ENCODE assay signal across 11 mouse cellular contexts in the genomic region with DNA sequence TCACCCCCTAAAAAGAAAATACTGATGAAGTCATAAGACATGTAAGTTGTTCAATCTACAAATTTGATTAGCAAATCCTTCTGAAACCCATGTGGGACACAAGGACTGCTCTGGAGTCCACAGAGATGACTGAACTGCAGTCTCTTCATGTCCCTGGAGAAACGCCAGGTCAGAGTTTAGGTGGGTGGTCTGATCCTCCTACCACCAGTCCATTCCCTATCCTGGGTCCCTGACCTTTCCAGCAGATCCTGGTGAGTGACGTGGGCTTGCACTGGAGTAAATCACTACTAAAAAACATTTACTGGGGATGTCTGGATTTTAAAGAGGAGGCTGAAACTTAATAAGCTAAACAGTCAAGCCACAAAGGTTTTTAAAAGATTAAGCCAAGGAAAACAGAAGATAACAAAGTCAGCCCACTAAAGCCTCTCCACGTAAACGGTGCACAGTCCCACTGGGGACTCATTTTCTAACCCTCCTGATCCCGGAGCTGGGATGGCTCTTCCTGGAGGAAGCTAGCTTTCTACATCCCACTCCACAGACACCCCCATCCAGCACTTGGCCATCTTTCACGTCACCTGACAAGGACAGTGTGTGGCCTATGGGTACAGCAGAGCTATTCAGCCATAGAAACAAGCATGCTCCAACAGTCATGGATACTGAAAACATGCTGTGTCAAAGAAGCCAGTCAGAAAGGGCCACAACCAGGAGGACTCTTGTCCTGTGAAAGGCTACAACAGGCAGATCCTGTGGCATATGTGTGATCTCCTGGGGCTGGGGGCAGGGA. TPM values are rescaled to one million over a fixed set of nuclear protein-coding genes. Genes with fewer than 3 reads are reported as not detected.
A peak's percentile ranks its signal among the peaks of the same experiment; 100 is the strongest.
DNase-seq lines count a peak whose midpoint lies in the region; ATAC-seq and TF ChIP-seq lines count a peak whose summit lies in the region.
"Had no signal": no experiment of that assay in that cellular context is flagged by ENCODE, and none has a peak within 500 bp of the region (broad histone marks: within the 10 kb centered on the region; RNA-seq: fewer than 3 reads in every experiment).

No protein-coding gene starts in this region.

- no peak overlapping the region for H3K4me2 ChIP-seq in forebrain, embryonic 14.5 days (ENCODE audit: low read length)
- H3K4me2 ChIP-seq in forebrain, postnatal 0 days (ENCODE audit: low read depth), result no peak overlapping the region
- no peak overlapping the region for H3K4me2 ChIP-seq in kidney, postnatal 0 days (ENCODE audit: low read length)
- 0 out of 2 replicates have a peak overlapping the region, but pooled peaks have one; percentile 0 for H3K4me2 ChIP-seq in liver, postnatal 0 days (ENCODE audit: low read depth, low read length)
- no peak overlapping the region for H3K4me2 ChIP-seq in forebrain, embryonic 15.5 days (replicated peaks)
- H3K4me2 ChIP-seq: hindbrain, embryonic 15.5 days had no signal

- TF ChIP-seq CTCF in forebrain, postnatal 0 days (IDR thresholded peaks at IDR 0.05; ENCODE audit: low read depth), result no peak
- no peak for TF ChIP-seq CTCF in kidney, postnatal 0 days (IDR thresholded peaks at IDR 0.05; ENCODE audit: low read depth)
- no peak for TF ChIP-seq CTCF in liver, postnatal 0 days (IDR thresholded peaks at IDR 0.05; ENCODE audit: low read depth)

- no peaks in the 10 kb centered on the region for H3K9me3 ChIP-seq in forebrain, embryonic 14.5 days (replicated peaks; ENCODE audit: control insufficient read depth, low read length)
- no peaks in the 10 kb centered on the region for H3K9me3 ChIP-seq in forebrain, postnatal 0 days (ENCODE audit: low read length)
- no peaks in the 10 kb centered on the region for H3K9me3 ChIP-seq in kidney, postnatal 0 days (replicated peaks; ENCODE audit: low read length)
- H3K9me3 ChIP-seq in liver, postnatal 0 days (ENCODE audit: low read length), result no peaks in the 10 kb centered on the region
- no peaks in the 10 kb centered on the region for H3K9me3 ChIP-seq in forebrain, embryonic 15.5 days
- H3K9me3 ChIP-seq: hindbrain, embryonic 15.5 days had no signal

- no peaks in the 10 kb centered on the region for H3K36me3 ChIP-seq in forebrain, embryonic 14.5 days (ENCODE audit: control insufficient read depth, insufficient read depth, low read length)
- no peaks in the 10 kb centered on the region for H3K36me3 ChIP-seq in forebrain, postnatal 0 days (ENCODE audit: insufficient read depth)
- H3K36me3 ChIP-seq in kidney, postnatal 0 days (ENCODE audit: insufficient read depth, low read length), result no peaks in the 10 kb centered on the region
- H3K36me3 ChIP-seq in liver, postnatal 0 days (replicated peaks; ENCODE audit: insufficient read depth, low read length), result no peaks in the 10 kb centered on the region
- no peaks in the 10 kb centered on the region for H3K36me3 ChIP-seq in forebrain, embryonic 15.5 days
- H3K36me3 ChIP-seq: hindbrain, embryonic 15.5 days had no signal

- H3K27me3 ChIP-seq in forebrain, embryonic 14.5 days (replicated peaks; ENCODE audit: control insufficient read depth, insufficient read depth, low read length), result no peaks in the 10 kb centered on the region
- H3K27me3 ChIP-seq in forebrain, postnatal 0 days (ENCODE audit: insufficient read depth, low read length), result no peaks in the 10 kb centered on the region
- no peaks in the 10 kb centered on the region for H3K27me3 ChIP-seq in kidney, postnatal 0 days (ENCODE audit: insufficient read depth, low read length)
- H3K27me3 ChIP-seq in liver, postnatal 0 days (ENCODE audit: insufficient read depth, low read length), result no peaks in the 10 kb centered on the region
- H3K27me3 ChIP-seq in forebrain, embryonic 15.5 days, result no peaks in the 10 kb centered on the region
- H3K27me3 ChIP-seq: hindbrain, embryonic 15.5 days had no signal

- no peak for TF ChIP-seq EP300 in liver, postnatal 0 days (IDR thresholded peaks at IDR 0.05; ENCODE audit: low read depth)

- no peak overlapping the region for H3K27ac ChIP-seq in forebrain, embryonic 14.5 days (ENCODE audit: low read depth, low read length)
- H3K27ac ChIP-seq in forebrain, postnatal 0 days (ENCODE audit: low read depth, low read length), result no peak overlapping the region
- H3K27ac ChIP-seq in kidney, postnatal 0 days, result peak overlapping the region; percentile 27; the same call in 1 of the 2 replicates
- H3K27ac ChIP-seq in liver, postnatal 0 days (ENCODE audit: low read depth), result peak overlapping the region; percentile 5; the same call in 1 of the 2 replicates
- H3K27ac ChIP-seq in forebrain, embryonic 15.5 days (replicated peaks), result no peak overlapping the region
- H3K27ac ChIP-seq: hindbrain, embryonic 15.5 days had no signal

- H3K9ac ChIP-seq in forebrain, embryonic 14.5 days (ENCODE audit: low read length), result peak overlapping the region; percentile 21; the same call in 1 of the 2 replicates
- no peak overlapping the region for H3K9ac ChIP-seq in forebrain, postnatal 0 days
- no peak overlapping the region for H3K9ac ChIP-seq in kidney, postnatal 0 days (ENCODE audit: low read depth, low read length)
- no peak overlapping the region for H3K9ac ChIP-seq in liver, postnatal 0 days (replicated peaks)
- no peak overlapping the region for H3K9ac ChIP-seq in forebrain, embryonic 15.5 days (replicated peaks)
- H3K9ac ChIP-seq: hindbrain, embryonic 15.5 days had no signal

- no peak overlapping the region for H3K4me3 ChIP-seq in forebrain, embryonic 14.5 days (ENCODE audit: low read depth, low read length)
- H3K4me3 ChIP-seq in forebrain, postnatal 0 days (ENCODE audit: low read depth, low read length), result no peak overlapping the region
- no peak overlapping the region for H3K4me3 ChIP-seq in kidney, postnatal 0 days (replicated peaks; ENCODE audit: low read depth, low read length)
- H3K4me3 ChIP-seq in liver, postnatal 0 days (ENCODE audit: low read depth, low read length), result no peak overlapping the region
- H3K4me3 ChIP-seq in forebrain, embryonic 15.5 days, result no peak overlapping the region
- H3K4me3 ChIP-seq: hindbrain, embryonic 15.5 days had no signal

- no peak for DNase-seq in forebrain, embryonic 14.5 days (ENCODE audit: low spot score)
- no peak for DNase-seq in forebrain, postnatal 0 days
- DNase-seq in kidney, postnatal 0 days (ENCODE audit: low spot score), result peak; percentile 29
- no peak for DNase-seq in kidney, adult 9 months
- peak; percentile 32 to 48 for DNase-seq in adrenal gland, postnatal 36 days
- no peak for DNase-seq in liver, postnatal 0 days
- DNase-seq in right cerebral cortex, postnatal 10 days (ENCODE audit: low spot score in 2 of 2), result no peak
- DNase-seq: right cerebral cortex, postnatal 25 days had no signal

- WGBS in forebrain, embryonic 14.5 days, result 80% methylated on average over 6 of the region's 6 CpGs
- WGBS in forebrain, postnatal 0 days, result 77% methylated on average over 6 of the region's 6 CpGs
- 36% methylated on average over 6 of the region's 6 CpGs for WGBS in kidney, postnatal 0 days
- WGBS in liver, postnatal 0 days (ENCODE audit: insufficient replicate concordance), result 57% methylated on average over 6 of the region's 6 CpGs
- WGBS in forebrain, embryonic 15.5 days, result 71% methylated on average over 6 of the region's 6 CpGs

- ATAC-seq in forebrain, embryonic 14.5 days, result no peak
- no peak for ATAC-seq in forebrain, postnatal 0 days
- no peak for ATAC-seq in kidney, postnatal 0 days (replicated peaks; ENCODE audit: low FRiP score, low read depth)
- no peak for ATAC-seq in liver, postnatal 0 days
- no peak for ATAC-seq in forebrain, embryonic 15.5 days (replicated peaks)
- ATAC-seq: activated CD4-positive, CD25-positive, alpha-beta regulatory T cell, adult 4 months had no signal

- peaks cover 12% of the 10 kb centered on the region for H3K4me1 ChIP-seq in forebrain, embryonic 14.5 days (ENCODE audit: control insufficient read depth, insufficient read depth, low read length)
- H3K4me1 ChIP-seq in forebrain, postnatal 0 days (ENCODE audit: insufficient read depth), result peaks cover 15% of the 10 kb centered on the region
- H3K4me1 ChIP-seq in kidney, postnatal 0 days (replicated peaks; ENCODE audit: insufficient read depth, low read length), result peaks cover 19% of the 10 kb centered on the region
- peaks cover 48% of the 10 kb centered on the region for H3K4me1 ChIP-seq in liver, postnatal 0 days (ENCODE audit: insufficient read depth)
- H3K4me1 ChIP-seq in forebrain, embryonic 15.5 days, result peaks cover 31% of the 10 kb centered on the region

RNA-seq across cellular contexts. Expression of a gene that starts 2.8 kb away (rescaled TPM):
- polyA plus RNA-seq in forebrain, embryonic 14.5 days (2014; fragmentation: Nextera tagmentation; extraction: Ambion mirVana), result 78.7 and 80.7 TPM in 2 replicates
- total RNA-seq in forebrain, postnatal 0 days (2014; rRNA removed), result 72.2 and 82.0 TPM in 2 replicates
- polyA plus RNA-seq in forebrain, postnatal 0 days (2015; fragmentation: Nextera tagmentation; extraction: Ambion mirVana), result 48.2 and 55.0 TPM in 2 replicates
- 42.3 and 48.9 TPM in 2 replicates for polyA plus RNA-seq in kidney, postnatal 0 days (2015; fragmentation: Nextera tagmentation; extraction: Ambion mirVana)
- 10 to 100 TPM; 60.6 to 73.2 TPM for total RNA-seq in adrenal gland, postnatal 36 days (2021)
- polyA plus RNA-seq in liver, postnatal 0 days (2015; fragmentation: Nextera tagmentation; extraction: Ambion mirVana), result 16.0 and 16.4 TPM in 2 replicates
- polyA plus RNA-seq in forebrain, embryonic 15.5 days (2015; fragmentation: Nextera tagmentation; extraction: Ambion mirVana), result 76.1 and 78.8 TPM in 2 replicates

RNA-seq across cellular contexts. Expression of a gene that starts 46.0 kb away (rescaled TPM):
- 14.8 and 15.6 TPM in 2 replicates for polyA plus RNA-seq in forebrain, embryonic 14.5 days (2014; fragmentation: Nextera tagmentation; extraction: Ambion mirVana)
- 68.8 and 101 TPM in 2 replicates for total RNA-seq in forebrain, postnatal 0 days (2014; rRNA removed)
- 10.5 and 13.5 TPM in 2 replicates for polyA plus RNA-seq in forebrain, postnatal 0 days (2015; fragmentation: Nextera tagmentation; extraction: Ambion mirVana)
- 8.5 and 8.6 TPM in 2 replicates for polyA plus RNA-seq in kidney, postnatal 0 days (2015; fragmentation: Nextera tagmentation; extraction: Ambion mirVana)
- total RNA-seq in adrenal gland, postnatal 36 days (2021), result 10 to 100 TPM; 68.7 to 77.0 TPM
- 3.7 and 3.9 TPM in 2 replicates for polyA plus RNA-seq in liver, postnatal 0 days (2015; fragmentation: Nextera tagmentation; extraction: Ambion mirVana)
- polyA plus RNA-seq in forebrain, embryonic 15.5 days (2015; fragmentation: Nextera tagmentation; extraction: Ambion mirVana), result 12.3 and 12.8 TPM in 2 replicates

Comparison
In these comparisons a context has a peak if more than half of its experiments do, and no peak if none do; other contexts are left out.
1. DNase-seq: peak in kidney, postnatal 0 days (single experiment) and adrenal gland, postnatal 36 days (2 of 2); none in forebrain, embryonic 14.5 days (single experiment), forebrain, postnatal 0 days (single experiment), kidney, adult 9 months (single experiment), liver, postnatal 0 days (single experiment) and right cerebral cortex, postnatal 10 days (0 of 2).
2. H3K27ac ChIP-seq: peak in kidney, postnatal 0 days (single experiment) and liver, postnatal 0 days (single experiment); none in forebrain, embryonic 14.5 days (single experiment), forebrain, postnatal 0 days (single experiment) and forebrain, embryonic 15.5 days (single experiment).